Mouse (Mus musculus): ENCODE measurements around the gene Gm20547.
A peak's percentile ranks its signal among the peaks of the same experiment; 100 is the strongest.

DNA sequence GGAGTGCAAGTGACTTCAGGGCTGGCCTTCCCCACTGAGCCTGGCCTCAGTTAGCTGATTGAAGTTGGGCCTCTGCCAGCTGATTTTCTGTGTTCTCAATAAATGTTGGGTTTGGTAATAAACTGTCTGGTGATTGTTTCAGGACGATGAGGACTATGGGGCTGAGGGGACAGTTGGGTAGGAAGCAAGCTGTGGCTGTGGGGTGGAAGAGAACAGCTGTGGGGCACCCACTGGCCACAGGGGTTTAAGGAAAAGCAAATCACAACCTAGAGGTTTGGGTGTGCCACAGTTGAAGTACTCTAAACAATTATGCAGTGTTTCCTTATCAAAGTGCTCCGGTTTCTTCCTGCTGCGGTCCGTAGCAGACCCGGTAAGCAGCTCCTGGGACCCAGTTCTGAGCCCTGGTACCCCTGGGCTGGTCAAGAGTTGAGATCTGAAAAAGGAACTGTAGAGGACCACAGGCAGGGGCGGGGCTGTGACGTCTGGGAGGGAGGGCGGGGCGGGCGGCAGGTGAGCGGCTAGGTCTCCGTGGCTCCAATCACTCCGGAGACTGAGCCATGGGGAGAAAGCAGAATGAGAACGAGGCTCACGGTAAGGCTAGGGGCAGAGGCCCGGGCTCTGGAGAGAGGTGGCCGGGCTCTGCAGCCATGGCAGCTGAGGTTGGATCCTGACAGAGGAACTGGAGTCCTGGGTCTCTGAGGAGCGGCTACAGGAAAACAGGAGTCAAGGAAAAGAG, 32.3 kb upstream of the Gm20547 start, which contains the start of gene Slc44a4:
- TF ChIP-seq POLR2A (IDR thresholded peaks at IDR 0.05; ENCODE audit: insufficient read length, low read depth): no peak
- TF ChIP-seq CEBPB (IDR thresholded peaks at IDR 0.05; ENCODE audit: insufficient read depth, poor library complexity, severe bottlenecking): no peak
- TF ChIP-seq USF1 (IDR thresholded peaks at IDR 0.05; ENCODE audit: low read depth): no peak
- peak in 1 of 3 experiments; percentile 53 for TF ChIP-seq MYOD1 (IDR thresholded peaks at IDR 0.05; ENCODE audit: control insufficient read depth in 1 of 3, insufficient read length in 2 of 3, low read depth in 2 of 3)
- TF ChIP-seq POLR2AphosphoS2 (IDR thresholded peaks at IDR 0.05; ENCODE audit: insufficient read length, low read depth): no peak
- TF ChIP-seq SRF (IDR thresholded peaks at IDR 0.05; ENCODE audit: control insufficient read depth, insufficient read length, low read depth): no peak
- no peak for TF ChIP-seq E2F4 (IDR thresholded peaks at IDR 0.05; ENCODE audit: insufficient read depth)
- peak in 2 of 3 experiments; percentile 39 to 70 for TF ChIP-seq MYOG (IDR thresholded peaks at IDR 0.05; ENCODE audit: control insufficient read depth in 1 of 3, insufficient read depth in 1 of 3, insufficient read length in 2 of 3, low read depth in 2 of 3)
- TF ChIP-seq MAX (IDR thresholded peaks at IDR 0.05; ENCODE audit: low read depth): no peak
- no peak for TF ChIP-seq TCF12 (IDR thresholded peaks at IDR 0.05; ENCODE audit: insufficient read depth, poor library complexity, severe bottlenecking)
